Mouse (Mus musculus): ENCODE results near the gene Hrh2. TPM values are rescaled to one million over a fixed set of nuclear protein-coding genes. Genes with fewer than 3 reads are reported as not detected.

Hrh2 gene
- polyA plus RNA-seq, 1 experiment from 2014 or later, result 2.6 TPM

DNA sequence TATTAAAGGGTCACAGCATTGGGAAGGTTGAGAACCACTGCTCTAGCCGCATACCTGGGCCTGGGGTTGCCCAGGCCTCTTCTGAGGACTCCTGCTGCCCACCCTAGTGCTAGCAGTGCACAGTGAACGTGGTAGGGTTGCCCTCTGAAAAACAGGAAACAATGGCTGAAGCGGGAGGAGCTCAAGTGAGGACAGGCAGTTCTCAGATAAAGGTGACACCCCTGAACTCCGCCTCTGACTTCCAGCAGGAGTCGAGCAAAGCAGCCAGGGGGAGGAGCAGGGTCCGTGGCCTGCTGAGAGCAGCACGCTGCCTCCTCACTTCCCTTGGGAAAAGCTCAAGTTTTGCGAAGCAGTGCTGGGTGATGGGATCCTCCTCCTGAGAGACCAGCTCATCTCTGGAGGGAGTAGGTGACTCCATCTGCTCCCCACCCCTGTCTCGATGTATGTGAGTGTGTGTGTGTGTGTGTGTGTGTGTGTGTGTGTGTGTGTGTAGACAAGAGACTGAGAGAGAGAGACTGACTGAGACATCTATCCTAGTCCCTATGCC lies 38.2 kb upstream of the Hrh2 start:
- Histone ChIP-seq H3K4me1 (replicated peaks; ENCODE audit: control insufficient read depth, insufficient read depth) (no peaks in the 10 kb centered on the region), H3K9me3 (ENCODE audit: control insufficient read depth, low read length) (no peaks in the 10 kb centered on the region), H3K27me3 (ENCODE audit: control insufficient read depth, insufficient read depth, low read length) (no peaks in the 10 kb centered on the region), H3K27ac (replicated peaks) (no peak overlapping the region), H3K9ac (ENCODE audit: low read length) (no peak overlapping the region), H3K4me2 (replicated peaks; ENCODE audit: low read depth) (no peak overlapping the region), H3K36me3 (ENCODE audit: control insufficient read depth, insufficient read depth, low read length) (no peaks in the 10 kb centered on the region), H3K4me3 (ENCODE audit: low read depth, low read length) (no peak overlapping the region)
- DNase-seq (ENCODE audit: low spot score) (no peak), ATAC-seq (ENCODE audit: low FRiP score, low TSS enrichment) (no peak)
- TF ChIP-seq EP300 (optimal IDR thresholded peaks at IDR 0.05) (no peak), CTCF (IDR thresholded peaks at IDR 0.05; ENCODE audit: low read depth) (no peak)
- 28% methylated on average over 9 of the region's 9 CpGs for WGBS

GRCm38 (mm10) chr13:54155822-54156221 lies 36.1 kb upstream of the Hrh2 start:
- Histone ChIP-seq H3K36me3 (ENCODE audit: control insufficient read depth, insufficient read depth, low read length) (no peaks in the 10 kb centered on the region), H3K27ac (replicated peaks) (no peak overlapping the region), H3K27me3 (ENCODE audit: control insufficient read depth, insufficient read depth, low read length) (no peaks in the 10 kb centered on the region), H3K4me3 (ENCODE audit: low read depth, low read length) (no peak overlapping the region), H3K4me1 (replicated peaks; ENCODE audit: control insufficient read depth, insufficient read depth) (no peaks in the 10 kb centered on the region), H3K9me3 (ENCODE audit: control insufficient read depth, low read length) (no peaks in the 10 kb centered on the region), H3K9ac (ENCODE audit: low read length) (no peak overlapping the region), H3K4me2 (replicated peaks; ENCODE audit: low read depth) (no peak overlapping the region)
- no peak for TF ChIP-seq CTCF (IDR thresholded peaks at IDR 0.05; ENCODE audit: low read depth)
- TF ChIP-seq EP300 (optimal IDR thresholded peaks at IDR 0.05), result no peak
- ATAC-seq (ENCODE audit: low FRiP score, low TSS enrichment), result no peak
- DNase-seq (ENCODE audit: low spot score), result no peak
- 83% methylated on average over 2 of the region's 2 CpGs for WGBS

DNA sequence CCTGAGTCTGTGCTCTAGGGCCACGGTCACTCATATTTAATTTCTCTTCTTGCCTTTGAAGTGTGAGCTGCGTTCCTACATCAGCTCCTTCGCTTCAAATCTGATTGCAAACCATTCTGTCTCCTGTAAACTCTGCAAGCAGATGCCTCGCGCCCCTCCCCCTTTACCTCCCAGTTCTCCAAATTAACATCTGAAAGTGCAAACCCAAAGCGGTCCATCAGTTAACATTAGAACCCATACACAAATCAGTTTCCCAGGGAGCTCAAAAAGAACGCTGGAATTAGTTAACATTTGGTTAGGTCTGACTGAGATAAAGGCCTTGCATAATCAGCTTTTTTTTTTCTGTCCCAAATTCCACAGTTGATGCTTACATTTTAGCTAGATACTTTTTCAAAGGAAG lies 32.7 kb upstream of the Hrh2 start:
- H3K27ac ChIP-seq (replicated peaks), result no peak overlapping the region
- H3K9ac ChIP-seq (ENCODE audit: low read length), result no peak overlapping the region
- TF ChIP-seq EP300 (optimal IDR thresholded peaks at IDR 0.05) (no peak), CTCF (IDR thresholded peaks at IDR 0.05; ENCODE audit: low read depth) (no peak)
- H3K4me3 ChIP-seq (ENCODE audit: low read depth, low read length), result no peak overlapping the region
- H3K27me3 ChIP-seq (ENCODE audit: control insufficient read depth, insufficient read depth, low read length), result no peaks in the 10 kb centered on the region
- H3K4me1 ChIP-seq (replicated peaks; ENCODE audit: control insufficient read depth, insufficient read depth), result no peaks in the 10 kb centered on the region
- WGBS, result 27% methylated on average over 7 of the region's 7 CpGs
- H3K36me3 ChIP-seq (ENCODE audit: control insufficient read depth, insufficient read depth, low read length), result no peaks in the 10 kb centered on the region
- ATAC-seq (ENCODE audit: low FRiP score, low TSS enrichment), result no peak
- DNase-seq (ENCODE audit: low spot score), result no peak
- no peak overlapping the region for H3K4me2 ChIP-seq (replicated peaks; ENCODE audit: low read depth)
- no peaks in the 10 kb centered on the region for H3K9me3 ChIP-seq (ENCODE audit: control insufficient read depth, low read length)

DNA sequence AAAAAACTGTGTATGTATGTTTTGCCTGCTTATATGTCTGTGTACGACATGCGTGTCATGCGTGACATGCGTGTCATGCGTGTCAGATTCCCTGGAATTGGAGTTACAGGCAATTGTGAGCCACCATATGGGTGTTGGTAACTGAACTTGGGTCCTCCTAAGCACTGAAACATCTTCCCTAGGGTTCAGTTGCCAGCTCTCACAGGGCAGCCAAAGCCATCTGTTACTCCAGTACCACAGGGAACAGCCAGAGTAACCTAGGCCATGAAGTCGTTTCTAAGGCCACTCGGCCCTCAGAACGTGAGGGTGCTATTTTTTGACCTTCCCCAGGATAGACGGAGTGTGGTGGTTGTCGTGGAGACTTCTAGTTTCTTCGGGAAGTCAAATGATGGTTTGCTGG lies 32.2 kb upstream of the Hrh2 start:
- no peaks in the 10 kb centered on the region for H3K27me3 ChIP-seq (ENCODE audit: control insufficient read depth, insufficient read depth, low read length)
- DNase-seq (ENCODE audit: low spot score), result no peak
- no peaks in the 10 kb centered on the region for H3K4me1 ChIP-seq (replicated peaks; ENCODE audit: control insufficient read depth, insufficient read depth)
- H3K9me3 ChIP-seq (ENCODE audit: control insufficient read depth, low read length), result no peaks in the 10 kb centered on the region
- WGBS, result 70% methylated on average over 11 of the region's 11 CpGs
- no peak overlapping the region for H3K27ac ChIP-seq (replicated peaks)
- no peak overlapping the region for H3K9ac ChIP-seq (ENCODE audit: low read length)
- no peak overlapping the region for H3K4me3 ChIP-seq (ENCODE audit: low read depth, low read length)
- ATAC-seq (ENCODE audit: low FRiP score, low TSS enrichment), result no peak
- no peak overlapping the region for H3K4me2 ChIP-seq (replicated peaks; ENCODE audit: low read depth)
- no peaks in the 10 kb centered on the region for H3K36me3 ChIP-seq (ENCODE audit: control insufficient read depth, insufficient read depth, low read length)
- TF ChIP-seq CTCF (IDR thresholded peaks at IDR 0.05; ENCODE audit: low read depth) (no peak), EP300 (optimal IDR thresholded peaks at IDR 0.05) (no peak)

GRCm38 (mm10) chr13:54160546-54160945 lies 31.4 kb upstream of the Hrh2 start:
- H3K27me3 ChIP-seq (ENCODE audit: control insufficient read depth, insufficient read depth, low read length), result no peaks in the 10 kb centered on the region

GRCm38 (mm10) chr13:54161514-54161913 lies 30.4 kb upstream of the Hrh2 start:
- no peak overlapping the region for H3K4me3 ChIP-seq (ENCODE audit: low read depth, low read length)
- no peaks in the 10 kb centered on the region for H3K4me1 ChIP-seq (replicated peaks; ENCODE audit: control insufficient read depth, insufficient read depth)
- H3K4me2 ChIP-seq (replicated peaks; ENCODE audit: low read depth), result no peak overlapping the region
- TF ChIP-seq CTCF (IDR thresholded peaks at IDR 0.05; ENCODE audit: low read depth) (no peak), EP300 (optimal IDR thresholded peaks at IDR 0.05) (no peak)
- H3K27ac ChIP-seq (replicated peaks), result no peak overlapping the region
- WGBS, result 59% methylated on average over 2 of the region's 2 CpGs
- H3K27me3 ChIP-seq (ENCODE audit: control insufficient read depth, insufficient read depth, low read length), result no peaks in the 10 kb centered on the region
- DNase-seq (ENCODE audit: low spot score) (no peak), ATAC-seq (ENCODE audit: low FRiP score, low TSS enrichment) (no peak)
- no peaks in the 10 kb centered on the region for H3K36me3 ChIP-seq (ENCODE audit: control insufficient read depth, insufficient read depth, low read length)
- no peaks in the 10 kb centered on the region for H3K9me3 ChIP-seq (ENCODE audit: control insufficient read depth, low read length)
- no peak overlapping the region for H3K9ac ChIP-seq (ENCODE audit: low read length)

More at GRCm38 (mm10) chr13:54160546-54160945, 31.4 kb upstream of the Hrh2 start:
- TF ChIP-seq CTCF (IDR thresholded peaks at IDR 0.05; ENCODE audit: low read depth), result no peak
- TF ChIP-seq EP300 (optimal IDR thresholded peaks at IDR 0.05), result no peak
- ATAC-seq (ENCODE audit: low FRiP score, low TSS enrichment) (no peak), DNase-seq (ENCODE audit: low spot score) (no peak)
- no peak overlapping the region for H3K4me3 ChIP-seq (ENCODE audit: low read depth, low read length)
- H3K27ac ChIP-seq (replicated peaks), result no peak overlapping the region
- no peaks in the 10 kb centered on the region for H3K9me3 ChIP-seq (ENCODE audit: control insufficient read depth, low read length)
- no peak overlapping the region for H3K4me2 ChIP-seq (replicated peaks; ENCODE audit: low read depth)
- H3K4me1 ChIP-seq (replicated peaks; ENCODE audit: control insufficient read depth, insufficient read depth), result no peaks in the 10 kb centered on the region
- no peaks in the 10 kb centered on the region for H3K36me3 ChIP-seq (ENCODE audit: control insufficient read depth, insufficient read depth, low read length)
- H3K9ac ChIP-seq (ENCODE audit: low read length), result no peak overlapping the region
- 15% methylated on average over 1 of the region's 1 CpGs for WGBS

Measured in stomach, postnatal 0 days (tissue).